Mouse (Mus musculus) lung, postnatal 0 days (tissue): ENCODE measurements around the gene Olfr870.

ENCODE experiments used
- CTCF ChIP-seq: IDR thresholded peaks from 2 replicates; pipeline ENCODE4 v1.5.1; 2016; ENCODE audit warnings: antibody characterized with exemption, mild to moderate bottlenecking
- EP300 ChIP-seq: IDR thresholded peaks from 2 replicates; pipeline ENCODE4 v1.6.1; 2016; ENCODE audit warnings: antibody characterized with exemption, mild to moderate bottlenecking, control low read depth

DNA sequence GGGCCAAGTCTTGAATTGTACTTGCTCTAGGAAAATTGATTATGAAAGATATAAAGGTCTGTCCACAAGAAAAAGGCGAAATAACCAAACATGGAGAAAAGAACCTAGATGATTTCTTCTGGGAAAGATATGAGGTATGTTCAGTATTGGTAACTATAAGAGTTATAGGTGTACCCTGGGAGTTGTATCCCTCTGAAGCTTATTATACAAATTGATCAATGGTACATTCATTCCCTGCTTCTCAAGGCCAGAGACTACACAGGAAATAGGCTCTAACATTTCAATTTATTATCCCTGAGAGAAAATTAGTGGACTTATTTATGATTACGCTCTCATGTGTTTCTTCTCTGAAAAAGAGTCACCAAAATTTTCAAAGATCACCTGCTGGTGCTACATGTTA, at the start of gene Olfr870:
- TF ChIP-seq CTCF, result no peak
- TF ChIP-seq EP300, result no peak
